Mouse (Mus musculus) bone marrow, adult 2 months (tissue): Measurements from ENCODE around the gene Pcsk5.

Experiments used
- CTCF ChIP-seq: fragments of 200-500 bp; IDR thresholded peaks from 2 replicates; pipeline ENCODE4 v1.5.1; 2011; ENCODE audit warnings: low read length, control low read depth; ENCODE audit not compliant: control insufficient read depth, insufficient read depth
- POLR2A ChIP-seq: fragments of 200-500 bp; IDR thresholded peaks from 2 replicates; pipeline ENCODE4 v1.6.1; 2011; ENCODE audit warnings: low read depth, mild to moderate bottlenecking, control low read depth, low read length, borderline replicate concordance; ENCODE audit not compliant: control insufficient read depth

DNA sequence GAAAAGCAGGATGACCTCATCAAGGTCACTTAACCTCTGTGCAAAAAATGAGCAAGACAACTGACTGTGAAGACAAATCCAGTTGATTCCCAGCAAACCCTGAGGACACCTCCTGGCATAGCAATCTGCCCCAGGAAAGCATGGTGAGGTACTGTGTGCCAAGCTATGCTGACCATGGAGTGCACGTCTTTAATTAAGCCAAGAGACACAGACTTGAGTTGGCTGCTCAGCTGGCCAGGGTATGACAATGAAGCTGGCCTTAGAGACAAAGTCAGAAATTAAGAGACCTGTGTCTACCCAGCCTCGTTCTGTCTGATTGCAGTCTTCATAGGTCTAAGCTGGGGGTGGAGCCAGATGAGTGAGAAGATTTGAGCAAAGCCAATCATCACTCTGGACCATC lies 72.4 kb downstream of the Pcsk5 start:
- TF ChIP-seq CTCF, result no peak
- TF ChIP-seq POLR2A, result no peak
